Mouse (Mus musculus): Measurements from ENCODE around the gene Fcrls.

DNA sequence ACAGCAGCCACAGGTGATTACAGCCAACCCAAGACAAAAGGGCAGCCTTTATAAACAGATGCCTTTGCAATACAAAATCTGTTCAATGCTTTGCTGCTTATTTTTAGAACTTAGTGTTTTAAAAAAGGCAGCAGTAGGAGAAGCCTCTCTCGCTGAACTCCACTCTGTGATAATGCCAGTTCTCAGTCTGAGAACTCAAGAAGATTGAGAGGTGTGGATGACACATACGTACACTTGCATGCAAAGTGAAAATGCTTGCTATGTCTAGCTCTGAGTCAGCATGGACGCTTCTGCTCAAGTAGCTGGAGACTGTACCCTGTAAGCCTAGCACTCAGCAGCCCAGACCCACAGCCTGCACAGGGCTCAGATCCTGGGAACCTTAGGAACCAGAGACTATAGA, 16.2 kb downstream of the Fcrls start:
- no peak for TF ChIP-seq CTCF (IDR thresholded peaks at IDR 0.05; ENCODE audit: extremely low read depth, insufficient read depth, low read length)
- TF ChIP-seq POLR2A (IDR thresholded peaks at IDR 0.05; ENCODE audit: extremely low read depth, insufficient read depth, low read length): no peak
